Mouse (Mus musculus): ENCODE results near the gene Gm45021.
"Not testable (repeated sequence)": the region's sequence is repeated elsewhere in the genome, so short reads cannot be mapped to it uniquely, and the experiment has no call there.

Gm45021 gene

DNA sequence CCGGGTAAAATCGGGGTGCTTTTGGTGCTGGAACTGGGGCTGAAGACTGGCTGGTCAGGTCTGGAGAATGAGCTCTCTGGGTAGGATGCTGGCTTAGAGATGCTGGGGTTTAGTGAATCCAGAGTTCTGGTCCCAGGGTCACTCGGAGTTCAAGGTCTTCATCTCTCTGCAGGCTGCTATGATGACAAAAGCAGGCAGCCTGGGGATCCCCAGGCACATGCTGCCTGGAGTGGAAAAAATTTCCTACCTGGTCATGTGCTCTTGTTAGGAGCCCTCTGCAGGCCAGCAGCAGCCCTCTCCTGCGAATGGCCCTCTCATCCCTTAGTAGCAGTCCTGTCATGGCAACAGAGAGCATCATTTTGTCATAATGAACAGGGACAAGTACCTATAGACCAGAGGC is 24.1 kb downstream of the Gm45021 start:
- DNase-seq (ENCODE audit: low spot score in 2 of 2) = no peak

GRCm38 (mm10) chr6:48614756-48615155 is 25.3 kb downstream of the Gm45021 start:
- no peak for DNase-seq (ENCODE audit: low spot score in 2 of 2)

DNA sequence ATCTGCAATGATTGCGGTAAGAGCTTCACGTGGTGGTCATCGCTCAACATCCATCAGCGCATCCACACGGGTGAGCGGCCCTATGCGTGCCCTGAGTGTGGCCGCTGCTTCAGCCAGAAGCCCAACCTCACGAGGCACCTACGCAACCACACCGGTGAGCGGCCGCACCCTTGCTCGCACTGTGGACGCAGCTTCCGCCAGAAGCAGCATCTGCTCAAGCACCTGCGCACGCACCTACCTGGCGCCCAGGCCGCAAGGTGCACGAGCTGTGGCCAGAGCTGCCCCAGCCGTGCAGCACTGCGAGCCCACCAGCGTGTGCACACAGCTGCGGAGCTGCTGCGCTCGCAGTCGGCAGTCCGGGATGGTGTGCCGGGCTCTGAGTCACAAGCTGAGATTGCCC is 30.6 kb downstream of the Gm45021 start:
- no peak for DNase-seq (ENCODE audit: low spot score in 2 of 2)

DNA sequence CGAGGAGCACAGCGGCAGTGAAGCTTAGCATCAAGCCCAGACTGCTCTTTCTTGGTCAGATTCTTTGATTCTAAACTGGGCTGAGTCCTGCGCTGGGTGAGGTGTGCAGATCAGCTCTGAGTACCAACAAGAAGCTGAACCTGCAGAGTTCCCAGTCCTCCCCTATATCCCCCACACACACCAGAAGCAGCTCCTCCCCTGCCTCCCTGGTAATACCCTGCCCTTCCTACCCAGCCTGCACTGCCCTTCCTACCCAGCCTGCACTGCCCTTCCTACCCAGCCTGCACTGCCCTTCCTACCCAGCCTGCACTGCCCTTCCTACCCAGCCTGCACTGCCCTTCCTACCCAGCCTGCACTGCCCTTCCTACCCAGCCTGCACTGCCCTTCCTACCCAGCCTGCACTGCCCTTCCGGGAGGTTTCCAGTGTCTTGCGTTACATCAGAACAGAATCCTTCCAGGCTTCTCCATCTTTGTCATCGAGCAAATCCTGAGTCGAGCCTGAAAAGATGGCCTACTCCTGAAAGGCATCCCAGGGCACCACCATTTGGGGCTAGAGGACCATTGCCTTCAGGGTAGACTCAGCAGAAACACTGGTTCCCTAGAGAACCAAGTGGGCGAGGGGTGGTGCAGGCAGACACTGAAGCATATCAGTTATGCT is 32.9 kb downstream of the Gm45021 start:
- DNase-seq (ENCODE audit: low spot score in 2 of 2) = not testable (repeated sequence)

- no peak for DNase-seq (ENCODE audit: low spot score in 2 of 2)
These were observed 34.0 kb downstream of the Gm45021 start for GRCm38 (mm10) chr6:48623460-48623859.

DNA sequence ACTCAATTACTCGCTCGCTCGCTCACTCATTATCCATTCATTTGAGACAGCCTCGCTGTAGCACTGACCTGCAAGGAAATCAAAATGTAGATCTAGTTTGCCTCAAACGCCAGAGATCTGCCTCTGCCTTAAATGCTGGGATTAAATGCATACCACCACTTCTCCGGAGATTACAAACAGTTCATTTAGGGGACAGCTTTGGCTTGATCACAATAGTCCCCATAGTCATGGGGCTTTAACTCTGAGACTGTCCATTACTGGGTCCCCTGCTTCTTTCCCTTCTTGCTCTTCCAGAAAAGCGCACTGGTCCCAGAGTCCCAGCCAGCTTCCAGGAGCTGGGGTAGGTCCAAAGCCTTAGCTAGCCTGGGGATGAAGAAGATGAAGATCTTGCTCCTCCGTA is 37.1 kb downstream of the Gm45021 start, which contains the start of gene AI854703:
Gene AI854703 (plus strand): TSS at position 301 of the 400 bp plus-strand sequence.
- no peak for DNase-seq (ENCODE audit: low spot score in 2 of 2)

GRCm38 (mm10) chr6:48626984-48627383 is 37.6 kb downstream of the Gm45021 start:
- no peak for DNase-seq (ENCODE audit: low spot score in 2 of 2)

- no peak for DNase-seq (ENCODE audit: low spot score in 2 of 2)
These were observed 38.1 kb downstream of the Gm45021 start for GRCm38 (mm10) chr6:48627511-48627924.

DNA sequence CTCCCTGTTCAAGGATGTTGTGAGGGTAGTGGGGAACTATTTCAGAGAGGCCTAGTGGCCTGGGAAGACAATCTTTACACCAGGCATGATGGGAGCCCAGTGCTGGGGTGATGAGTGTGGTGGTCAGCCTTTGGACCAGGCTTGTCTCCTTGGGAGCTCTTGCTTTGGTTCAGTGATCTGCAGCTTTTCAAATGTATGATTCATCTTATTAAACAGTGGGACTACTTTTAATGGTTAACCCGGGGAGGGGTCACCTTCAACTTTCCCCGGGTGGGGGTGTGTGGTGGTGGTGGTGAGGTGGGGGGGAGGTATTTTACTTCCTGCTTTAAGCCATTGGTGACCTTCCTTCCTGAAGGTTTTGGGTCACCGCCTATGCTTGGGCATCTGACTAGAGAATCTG is 39.0 kb downstream of the Gm45021 start:
- no peak for DNase-seq (ENCODE audit: low spot score in 2 of 2)

DNA sequence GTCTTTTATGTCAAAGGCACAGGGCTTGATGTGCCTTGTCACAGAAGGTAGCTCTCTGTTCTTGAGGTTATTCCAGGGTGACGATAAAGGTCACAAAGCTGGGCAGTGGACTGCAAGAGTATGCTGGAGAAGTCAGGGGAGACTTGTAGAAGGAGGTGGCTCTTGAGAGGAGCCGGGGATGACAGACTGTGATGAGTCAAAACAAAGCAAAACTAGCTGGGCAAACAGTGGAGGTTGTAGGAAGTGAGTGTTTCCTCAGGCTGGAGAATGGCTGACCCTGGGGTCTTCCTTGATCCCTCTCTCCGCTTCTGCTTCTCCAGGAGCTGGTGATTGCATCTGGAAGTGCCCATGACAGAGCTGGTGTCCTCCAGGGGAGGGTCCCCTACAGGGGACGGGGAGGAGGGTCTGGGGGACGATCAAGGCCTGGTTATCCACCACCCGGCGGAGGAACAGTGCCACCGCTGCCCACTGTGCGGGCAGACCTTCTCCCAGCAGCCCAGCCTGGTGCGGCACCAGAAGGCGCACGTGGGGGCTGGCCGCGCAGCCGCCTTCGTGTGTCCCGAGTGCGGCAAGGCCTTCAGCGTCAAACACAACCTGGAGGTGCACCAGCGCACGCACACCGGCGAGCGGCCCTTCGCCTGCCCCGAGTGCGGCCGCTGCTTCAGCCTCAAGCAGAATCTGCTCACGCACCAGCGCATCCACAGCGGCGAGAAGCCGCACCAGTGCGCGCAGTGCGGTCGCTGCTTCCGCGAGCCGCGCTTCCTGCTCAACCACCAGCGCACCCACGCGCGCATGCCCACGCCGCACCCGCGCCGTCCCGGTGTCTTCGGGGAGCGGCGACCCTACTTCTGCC is 39.6 kb downstream of the Gm45021 start:
- peak in 1 of 2 experiments; percentile 31 for DNase-seq (ENCODE audit: low spot score in 2 of 2)

GRCm38 (mm10) chr6:48629661-48630034 is 40.2 kb downstream of the Gm45021 start:
- no peak for DNase-seq (ENCODE audit: low spot score in 2 of 2)

- DNase-seq (ENCODE audit: low spot score in 2 of 2) = no peak
These were observed 41.4 kb downstream of the Gm45021 start for GRCm38 (mm10) chr6:48630831-48631230.

DNA sequence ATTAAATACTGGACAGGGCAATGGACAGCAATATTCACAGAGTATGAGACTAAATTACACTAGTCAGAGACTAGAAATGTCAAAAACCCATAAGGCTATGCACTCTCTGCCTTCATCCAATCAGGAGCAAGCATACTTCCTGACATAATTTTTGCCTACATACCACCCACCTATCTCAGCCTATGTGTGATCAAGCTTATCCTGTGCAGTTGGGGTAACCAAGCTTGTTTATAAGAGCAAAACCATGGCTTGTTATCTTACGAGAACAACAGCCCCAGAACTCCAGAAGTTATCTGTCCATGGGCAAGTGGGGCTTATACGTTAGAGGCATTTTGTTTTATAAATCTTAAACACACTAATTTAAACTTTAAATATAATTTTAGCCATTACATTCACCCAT is 45.7 kb downstream of the Gm45021 start:
- DNase-seq (ENCODE audit: low spot score in 2 of 2) = no peak

GRCm38 (mm10) chr6:48636515-48636914 is 47.1 kb downstream of the Gm45021 start:
- no peak for DNase-seq (ENCODE audit: low spot score in 2 of 2)

DNA sequence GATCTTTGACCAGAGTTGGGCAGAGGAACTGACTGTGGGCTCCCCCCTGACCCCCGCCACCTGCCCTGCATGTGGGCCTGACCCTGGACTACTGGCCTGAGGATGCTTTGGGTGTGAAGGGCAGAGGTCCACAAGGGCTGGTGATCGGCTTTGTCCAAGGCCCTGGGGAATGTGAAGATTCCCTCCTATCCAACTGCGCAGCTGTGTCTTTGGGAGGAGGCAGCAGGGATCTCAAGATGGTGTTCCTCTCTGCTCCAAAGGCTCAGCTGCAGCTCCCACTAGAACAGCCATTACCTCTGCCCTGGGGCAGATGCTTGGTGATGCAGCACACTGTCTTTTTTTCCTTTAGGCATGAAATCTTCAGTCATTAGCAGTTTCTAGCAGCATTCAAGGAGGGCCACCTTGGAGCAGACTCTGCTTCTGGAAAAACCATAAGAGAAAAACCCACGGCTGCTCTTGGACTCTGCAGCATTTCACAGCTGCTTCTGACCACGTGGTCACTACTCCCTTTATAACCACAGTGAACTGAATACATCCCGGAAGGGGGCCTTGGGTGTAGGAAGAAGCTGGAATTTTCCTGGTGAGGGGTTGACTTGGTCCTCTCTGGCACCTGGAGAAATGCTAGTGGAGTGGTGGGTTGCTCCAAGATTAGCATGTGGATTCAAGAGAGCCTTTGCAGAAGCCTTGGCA is 48.5 kb downstream of the Gm45021 start:
- DNase-seq (ENCODE audit: low spot score in 2 of 2) = no peak

GRCm38 (mm10) chr6:48638553-48638952 is 49.1 kb downstream of the Gm45021 start:
- no peak for DNase-seq (ENCODE audit: low spot score in 2 of 2)

- DNase-seq (ENCODE audit: low spot score in 2 of 2) = no peak
These were observed 52.0 kb downstream of the Gm45021 start for GRCm38 (mm10) chr6:48641391-48641790.

DNA sequence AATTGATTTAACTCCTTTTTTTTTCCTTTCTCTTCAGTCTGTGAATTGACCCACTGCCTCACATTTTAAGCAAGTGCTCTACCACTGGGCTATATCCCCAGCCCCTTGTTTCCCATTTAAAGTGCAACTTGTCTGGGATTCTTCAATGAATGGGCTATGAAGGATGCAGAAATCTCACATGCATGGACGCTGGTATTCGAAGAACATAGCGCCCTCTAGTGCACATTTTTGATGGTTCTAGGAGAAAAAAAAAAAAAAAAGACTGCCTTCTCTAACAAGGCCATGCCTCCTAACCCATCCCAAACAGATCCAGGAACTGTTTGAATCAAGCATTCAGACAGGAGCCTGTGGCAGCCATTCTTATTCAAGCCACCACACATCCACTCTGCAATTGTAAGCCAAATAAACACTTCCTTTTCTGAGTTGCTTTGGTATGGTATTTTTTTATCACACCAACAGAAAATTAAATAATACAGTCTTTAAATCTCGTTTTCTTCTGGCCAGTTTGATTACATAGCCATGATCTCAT is 53.4 kb downstream of the Gm45021 start:
- peak; percentile 39 for DNase-seq (ENCODE audit: low spot score in 2 of 2)

DNA sequence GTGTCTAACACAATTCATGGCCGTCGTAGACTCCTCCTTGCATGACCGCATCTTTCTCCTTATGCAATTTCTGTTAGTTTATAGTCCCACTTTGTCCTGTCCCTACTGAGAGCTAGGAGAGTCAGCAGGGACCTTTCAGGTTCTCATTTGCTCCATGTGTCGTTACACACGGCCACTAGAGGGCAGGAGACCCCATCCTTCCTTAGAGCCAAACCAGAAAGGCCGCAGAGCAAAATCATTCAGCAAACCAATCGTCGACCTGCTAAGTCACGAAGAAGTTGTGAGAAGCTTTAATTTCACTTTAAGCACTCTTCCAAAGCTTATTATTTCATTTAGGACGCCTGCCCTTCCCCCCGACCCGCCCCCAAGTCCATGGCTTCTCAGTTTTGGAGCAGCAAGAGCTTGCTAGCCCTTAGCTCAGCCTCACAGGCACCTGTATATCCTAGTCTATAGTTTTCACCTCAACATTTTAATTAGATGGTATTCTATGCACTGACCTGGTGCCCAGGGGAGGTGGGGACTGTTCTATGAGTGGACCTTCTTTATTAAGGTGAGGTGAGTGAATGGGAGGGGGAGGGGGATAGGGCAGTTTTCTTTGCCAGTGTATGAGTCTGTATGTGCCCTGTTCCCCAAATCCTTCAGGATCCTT is 56.4 kb downstream of the Gm45021 start:
- peak; percentile 70 to 79 for DNase-seq (ENCODE audit: low spot score in 2 of 2)

GRCm38 (mm10) chr6:48646309-48646690 is 56.9 kb downstream of the Gm45021 start:
- no peak for DNase-seq (ENCODE audit: low spot score in 2 of 2)

DNA sequence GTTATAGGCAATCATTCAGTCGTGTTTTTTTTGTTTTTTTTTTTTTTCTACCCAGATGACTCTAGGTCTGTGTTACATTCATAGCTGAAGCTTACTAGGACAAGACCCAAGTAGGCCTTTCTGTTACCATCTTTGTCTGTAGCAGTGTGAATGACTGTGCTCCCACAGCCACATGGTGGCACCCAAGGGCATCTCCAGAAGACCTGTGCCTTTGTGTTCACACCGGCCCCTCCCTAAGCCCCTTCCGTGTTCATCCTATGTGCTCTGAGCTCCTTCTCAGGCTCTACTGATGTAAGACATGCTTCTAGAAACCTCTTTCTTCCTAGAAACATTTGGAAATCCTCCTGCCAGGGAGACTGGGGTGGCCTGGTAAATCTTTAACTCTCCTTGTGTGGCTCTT is 57.6 kb downstream of the Gm45021 start, which contains the start of gene Gimap8:
Gene Gimap8 (plus strand): TSS at position 240 of the 400 bp plus-strand sequence.
- peak; percentile 82 to 88 for DNase-seq (ENCODE audit: low spot score in 2 of 2)

DNA sequence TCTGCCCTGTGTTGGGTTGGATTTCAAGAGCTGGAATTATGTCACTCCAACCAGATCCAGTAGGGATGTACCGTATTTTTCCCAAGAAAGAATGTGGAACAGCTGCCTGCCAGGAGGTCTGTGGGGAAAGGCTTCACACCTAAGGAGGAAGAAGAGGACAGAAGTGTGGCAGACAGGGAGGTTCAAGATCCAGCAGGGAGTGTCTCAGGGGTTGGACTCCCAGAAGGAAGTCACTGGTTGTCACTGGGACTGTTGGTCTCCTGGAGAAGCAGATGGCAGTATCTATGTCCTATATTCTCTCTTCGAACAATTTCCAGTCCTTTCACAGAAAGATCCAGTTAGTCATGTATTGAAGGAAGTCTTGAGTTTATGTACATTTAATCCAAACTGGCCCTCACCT is 58.2 kb downstream of the Gm45021 start:
- DNase-seq (ENCODE audit: low spot score in 2 of 2) = no peak

Measured in natural killer cell, adult 2 months (primary cell).